Mouse (Mus musculus) CH12.LX (cell line): ENCODE data around the gene 1810010H24Rik. TPM values are rescaled to one million over a fixed set of nuclear protein-coding genes. Genes with fewer than 3 reads are reported as not detected.

ENCODE experiments used
- DNase-seq: peaks from one replicate; pipeline ENCODE4 v3.0.0-alpha.2; 2013; ENCODE audit errors: extremely low read depth
- H3K27ac ChIP-seq: 2 replicates; pipeline ENCODE4 v1.5.1; 2012; ENCODE audit warnings: low read depth, mild to moderate bottlenecking, control low read depth, moderate library complexity; ENCODE audit not compliant: insufficient read depth
- H3K27me3 ChIP-seq: replicated peaks from 2 replicates; pipeline ENCODE3; 2012; ENCODE audit warnings: inconsistent platforms
- H3K36me3 ChIP-seq, 2 experiments: replicated peaks in 1 of 2; 2 replicates each; pipeline versions ENCODE3 to v1.6.1; 2012; ENCODE audit warnings: inconsistent platforms in 1 of 2, low read length in 1 of 2, mild to moderate bottlenecking in 1 of 2, mixed read lengths in 1 of 2, moderate library complexity in 1 of 2; ENCODE audit not compliant: control insufficient read depth in 1 of 2, insufficient read depth in 1 of 2
- H3K4me1 ChIP-seq, 2 experiments: 2 replicates each; pipeline ENCODE4 v1.6.1; 2012; ENCODE audit warnings: inconsistent platforms in 1 of 2, moderate library complexity in 1 of 2; ENCODE audit not compliant: insufficient read depth in 2 of 2, control insufficient read depth in 1 of 2
- H3K4me2 ChIP-seq: 2 replicates; pipeline ENCODE4 v1.6.1; 2012; ENCODE audit warnings: low read depth, mild to moderate bottlenecking, control low read depth; ENCODE audit not compliant: poor library complexity, insufficient read depth, severe bottlenecking
- H3K4me3 ChIP-seq, 3 experiments: fragments of 150-350 bp in 1 of 3; sonication (generic) in 1 of 3; replicated peaks in 1 of 3; 2 replicates each; pipeline versions ENCODE3 to v1.5.1; 2011 to 2012; ENCODE audit warnings: low read depth in 2 of 3, low read length in 2 of 3, mild to moderate bottlenecking in 2 of 3, moderate library complexity in 2 of 3, control low read depth in 1 of 3, improper control_type of control experiment in 1 of 3, inconsistent platforms in 1 of 3, mixed read lengths in 1 of 3; ENCODE audit not compliant: poor library complexity in 1 of 3
- H3K79me2 ChIP-seq: replicated peaks from 2 replicates; pipeline ENCODE4 v1.6.1; 2012; ENCODE audit warnings: mild to moderate bottlenecking, moderate library complexity; ENCODE audit not compliant: control insufficient read depth, poor library complexity, insufficient read depth, severe bottlenecking; ENCODE audit errors: extremely low read depth
- H3K9ac ChIP-seq: 2 replicates; pipeline ENCODE4 v1.6.1; 2012; ENCODE audit warnings: low read depth, mild to moderate bottlenecking, control low read depth, moderate library complexity; ENCODE audit not compliant: insufficient read depth
- H3K9me3 ChIP-seq: replicated peaks from 2 replicates; pipeline ENCODE3; 2012; ENCODE audit warnings: low read length, inconsistent platforms, mixed read lengths
- CHD2 ChIP-seq: IDR thresholded peaks from 2 replicates; pipeline ENCODE4 v1.6.1; 2011; ENCODE audit warnings: low read length, improper control_type of control experiment
- ELF1 ChIP-seq: IDR thresholded peaks from 2 replicates; pipeline ENCODE4 v1.6.1; 2014; ENCODE audit warnings: low read depth, mild to moderate bottlenecking, inconsistent platforms, low read length, improper control_type of control experiment
- ETS1 ChIP-seq: conservative IDR thresholded peaks from 2 replicates; pipeline ENCODE4 v1.6.1; 2012; ENCODE audit warnings: low read depth, mild to moderate bottlenecking, inconsistent platforms, low read length, improper control_type of control experiment, moderate library complexity
- IRF4 ChIP-seq: IDR thresholded peaks from 2 replicates; pipeline ENCODE4 v1.6.1; 2014; ENCODE audit warnings: low read depth, mild to moderate bottlenecking, inconsistent platforms, low read length, improper control_type of control experiment
- JUND ChIP-seq: conservative IDR thresholded peaks from 2 replicates; pipeline ENCODE4 v1.6.1; 2011; ENCODE audit warnings: low read depth, low read length, improper control_type of control experiment
- MAFK ChIP-seq: IDR thresholded peaks from 2 replicates; pipeline ENCODE4 v1.6.1; 2011; ENCODE audit warnings: low read length, improper control_type of control experiment; ENCODE audit not compliant: insufficient replicate concordance
- MAX ChIP-seq: IDR thresholded peaks from 2 replicates; pipeline ENCODE4 v1.6.1; 2011; ENCODE audit warnings: low read length, improper control_type of control experiment
- MAZ ChIP-seq: IDR thresholded peaks from 2 replicates; pipeline ENCODE4 v1.6.1; 2012; ENCODE audit warnings: low read depth, mild to moderate bottlenecking, inconsistent platforms, low read length, improper control_type of control experiment, moderate library complexity
- MEF2A ChIP-seq: IDR thresholded peaks from 2 replicates; pipeline ENCODE4 v1.6.1; 2014; ENCODE audit warnings: low read depth, mild to moderate bottlenecking, inconsistent platforms, low read length, improper control_type of control experiment, borderline replicate concordance
- MXI1 ChIP-seq: IDR thresholded peaks from 2 replicates; pipeline ENCODE4 v1.6.1; 2011; ENCODE audit warnings: mild to moderate bottlenecking, low read depth, low read length, improper control_type of control experiment
- MYC ChIP-seq: IDR thresholded peaks from 2 replicates; pipeline ENCODE4 v1.6.1; 2011; ENCODE audit warnings: low read depth, mild to moderate bottlenecking, improper control_type of control experiment, low read length
- NELFE ChIP-seq: IDR thresholded peaks from 2 replicates; pipeline ENCODE4 v1.6.1; 2011; ENCODE audit warnings: low read depth, low read length, improper control_type of control experiment
- PAX5 ChIP-seq: IDR thresholded peaks from 2 replicates; pipeline ENCODE4 v1.6.1; 2012; ENCODE audit warnings: low read length, inconsistent platforms, mixed read lengths
- POLR2A ChIP-seq: IDR thresholded peaks from 2 replicates; pipeline ENCODE4 v1.6.1; 2011; ENCODE audit warnings: low read depth, mild to moderate bottlenecking, improper control_type of control experiment, low read length
- POLR2AphosphoS2 ChIP-seq: IDR thresholded peaks from 2 replicates; pipeline ENCODE4 v1.6.1; 2011; ENCODE audit warnings: low read depth, low read length, improper control_type of control experiment
- RCOR1 ChIP-seq: conservative IDR thresholded peaks from 2 replicates; pipeline ENCODE4 v1.6.1; 2012; ENCODE audit warnings: low read depth, mild to moderate bottlenecking, inconsistent platforms, low read length, improper control_type of control experiment
- SIN3A ChIP-seq: IDR thresholded peaks from 2 replicates; pipeline ENCODE4 v1.6.1; 2012; ENCODE audit warnings: low read length, improper control_type of control experiment, inconsistent platforms
- TBP ChIP-seq: conservative IDR thresholded peaks from 2 replicates; pipeline ENCODE4 v1.6.1; 2011; ENCODE audit warnings: low read depth, low read length, improper control_type of control experiment
- USF2 ChIP-seq: conservative IDR thresholded peaks from 2 replicates; pipeline ENCODE4 v1.6.1; 2011; ENCODE audit warnings: low read depth, low read length, improper control_type of control experiment
- ZC3H11A ChIP-seq: IDR thresholded peaks from 2 replicates; pipeline ENCODE4 v1.6.1; 2012; ENCODE audit warnings: low read depth, mild to moderate bottlenecking, inconsistent platforms, low read length, improper control_type of control experiment
- ZKSCAN1 ChIP-seq: IDR thresholded peaks from 2 replicates; pipeline ENCODE4 v1.6.1; 2012; ENCODE audit warnings: low read depth, inconsistent platforms, low read length, improper control_type of control experiment, borderline replicate concordance
- ZMIZ1 ChIP-seq: IDR thresholded peaks from 2 replicates; pipeline ENCODE4 v1.6.1; 2012; ENCODE audit warnings: low read depth, mild to moderate bottlenecking, inconsistent platforms, low read length, improper control_type of control experiment
- dilution Hi-C: fragments of 300-500 bp; cut with MboI; formaldehyde crosslinking; loops from 2 replicates; pipeline ENCODE4 v1.14.3; 2020; ENCODE audit warnings: low sequenced_read_pairs; ENCODE audit not compliant: extremely low pct_unique_long_range_greater_than_20kb, extremely low pct_ligation_motif_present
- in situ Hi-C: fragments of 300-500 bp; cut with MboI; formaldehyde crosslinking; loops from 3 replicates; pipeline ENCODE4 v1.14.3; 2019; ENCODE audit warnings: low sequenced_read_pairs, low pct_ligation_motif_present, low pct_unique_long_range_greater_than_20kb, mixed read lengths
- polyA plus RNA-seq: library from polyadenylated mRNA; unstranded; fragments of >175 nt; gene quantifications from 2 replicates; pipeline ENCODE4 v1.2.1, GENCODE M21; 2012; ENCODE audit warnings: low read depth; ENCODE audit not compliant: insufficient read length
- total RNA-seq, 2 experiments: library from RNA; depleted of rRNA; stranded (reverse); fragments of 300-350 nt in 1 of 2; fragments of >200 nt in 1 of 2; gene quantifications; 2 replicates each; pipeline ENCODE4 v1.2.3; 2012 to 2014

Gene 1810010H24Rik
- total and polyA plus RNA-seq, 3 experiments = 0.53 to 1.7 (median 1.1) TPM

GRCm38 (mm10) chr11:107027431-107028274 is 2.2 kb downstream of the 1810010H24Rik start (continued):
- TF ChIP-seq ELF1 (peak; percentile 98), PAX5 (no peak), RCOR1 (no peak), MYC (0 out of 2 replicates have a peak, but pooled peaks have one; percentile 10), POLR2A (peak; percentile 86), CHD2 (no peak), MAX (0 out of 2 replicates have a peak, but pooled peaks have one; percentile 10), MAZ (0 out of 2 replicates have a peak, but pooled peaks have one; percentile 15), POLR2AphosphoS2 (peak; percentile 45; the same call in 1 of the 2 replicates), ZMIZ1 (peak; percentile 34; the same call in 1 of the 2 replicates), USF2 (no peak), ETS1 (no peak), IRF4 (0 out of 2 replicates have a peak, but pooled peaks have one; percentile 4), ZKSCAN1 (no peak), MXI1 (no peak), MEF2A (peak; percentile 34; the same call in 1 of the 2 replicates), SIN3A (peak; percentile 62; the same call in 1 of the 2 replicates), TBP (no peak), MAFK (no peak), JUND (peak; percentile 5; the same call in 1 of the 2 replicates)

DNA sequence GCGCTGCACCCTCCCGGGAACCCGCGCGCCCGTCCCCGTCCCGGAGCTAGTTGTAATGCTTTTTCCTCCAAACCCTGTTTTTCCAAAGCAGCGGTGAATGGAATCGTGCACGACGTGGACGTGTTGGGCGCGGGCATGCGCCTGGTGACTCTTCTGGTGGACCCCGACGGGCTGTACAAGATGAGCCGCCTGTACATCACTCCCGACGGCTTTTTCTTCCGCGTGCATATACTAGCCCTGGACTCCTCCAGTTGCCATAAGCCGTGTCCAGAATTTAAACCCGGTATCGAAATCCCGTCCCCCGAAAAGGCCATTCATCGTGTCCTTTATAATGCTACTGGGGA is 2.8 kb downstream of the 1810010H24Rik start:
- in situ Hi-C loops = no loop called here
- H3K4me3 ChIP-seq = peak overlapping the region; percentile 60 to 83 (median 72)
- TF ChIP-seq MEF2A = no peak
- TF ChIP-seq ZC3H11A = no peak
- TF ChIP-seq CHD2 = no peak
- 0 out of 2 replicates have a peak, but pooled peaks have one; percentile 1 for TF ChIP-seq NELFE
- no peak for TF ChIP-seq POLR2AphosphoS2
- TF ChIP-seq ZMIZ1 = no peak
- TF ChIP-seq ETS1 = no peak
- no peaks in the 10 kb centered on the region for H3K79me2 ChIP-seq
- no peak for DNase-seq
- H3K36me3 ChIP-seq = peaks cover 0 to 11% of the 10 kb centered on the region in 2 experiments
- peak overlapping the region; percentile 49 for H3K27ac ChIP-seq
- peak overlapping the region; percentile 67 for H3K4me2 ChIP-seq
- peaks cover 25% of the 10 kb centered on the region for H3K27me3 ChIP-seq
- dilution Hi-C loops = no loop called here
- H3K9ac ChIP-seq = peak overlapping the region; percentile 67
- no peaks in the 10 kb centered on the region for H3K9me3 ChIP-seq
- peaks cover 4 to 26% of the 10 kb centered on the region in 2 experiments; a peak in 3 of 4 replicates for H3K4me1 ChIP-seq
